Mouse (Mus musculus) lung, embryonic 15.5 days (tissue): ENCODE measurements at regions not wholly inside any gene's neighbourhood (a gene's known extent, or its start where the extent isn't known, plus 50 kb on each side); places are given as distances from the start of the nearest gene placed in this dataset.
"Not testable (repeated sequence)": the region's sequence is repeated elsewhere in the genome, so short reads cannot be mapped to it uniquely, and the experiment has no call there.

Experiments used
- ATAC-seq: fragments of 200-750 bp; cut with Nextera tagmentation; 2 replicates; pipeline ENCODE4 v1.8.0; 2017; ENCODE audit warnings: moderate number of reproducible peaks, borderline replicate concordance; ENCODE audit not compliant: low FRiP score, low TSS enrichment; ENCODE audit errors: extremely low read depth
- H3K27ac ChIP-seq: fragments of 300-500 bp; sonication (generic); 2 replicates; pipeline ENCODE4 v1.5.1; 2015; ENCODE audit warnings: moderate library complexity, mild to moderate bottlenecking, inconsistent platforms
- H3K27me3 ChIP-seq: fragments of 300-500 bp; sonication (generic); 2 replicates; pipeline ENCODE4 v1.6.1; 2015; ENCODE audit warnings: inconsistent platforms
- H3K36me3 ChIP-seq: fragments of 300-500 bp; sonication (generic); 2 replicates; pipeline ENCODE4 v1.6.1; 2015; ENCODE audit warnings: inconsistent platforms
- H3K4me1 ChIP-seq: fragments of 300-500 bp; sonication (generic); 2 replicates; pipeline ENCODE4 v1.6.1; 2015; ENCODE audit warnings: inconsistent platforms
- H3K4me2 ChIP-seq: fragments of 300-500 bp; sonication (generic); 2 replicates; pipeline ENCODE4 v1.6.1; 2015; ENCODE audit warnings: inconsistent platforms, mild to moderate bottlenecking, moderate library complexity
- H3K4me3 ChIP-seq: fragments of 300-500 bp; sonication (generic); 2 replicates; pipeline ENCODE4 v1.5.1; 2015; ENCODE audit warnings: mild to moderate bottlenecking, inconsistent platforms
- H3K9ac ChIP-seq: fragments of 300-500 bp; sonication (generic); 2 replicates; pipeline ENCODE4 v1.6.1; 2015; ENCODE audit warnings: inconsistent platforms
- H3K9me3 ChIP-seq: fragments of 300-500 bp; sonication (generic); 2 replicates; pipeline ENCODE4 v1.6.1; 2016; ENCODE audit warnings: inconsistent platforms
- WGBS: fragments of 180-500 bp; shearing (Covaris S2); methylation state at CpG from one replicate; pipeline ENCODE4 v1.1.7; 2015; 5-methylcytosine and 5-hydroxymethylcytosine counted together

DNA sequence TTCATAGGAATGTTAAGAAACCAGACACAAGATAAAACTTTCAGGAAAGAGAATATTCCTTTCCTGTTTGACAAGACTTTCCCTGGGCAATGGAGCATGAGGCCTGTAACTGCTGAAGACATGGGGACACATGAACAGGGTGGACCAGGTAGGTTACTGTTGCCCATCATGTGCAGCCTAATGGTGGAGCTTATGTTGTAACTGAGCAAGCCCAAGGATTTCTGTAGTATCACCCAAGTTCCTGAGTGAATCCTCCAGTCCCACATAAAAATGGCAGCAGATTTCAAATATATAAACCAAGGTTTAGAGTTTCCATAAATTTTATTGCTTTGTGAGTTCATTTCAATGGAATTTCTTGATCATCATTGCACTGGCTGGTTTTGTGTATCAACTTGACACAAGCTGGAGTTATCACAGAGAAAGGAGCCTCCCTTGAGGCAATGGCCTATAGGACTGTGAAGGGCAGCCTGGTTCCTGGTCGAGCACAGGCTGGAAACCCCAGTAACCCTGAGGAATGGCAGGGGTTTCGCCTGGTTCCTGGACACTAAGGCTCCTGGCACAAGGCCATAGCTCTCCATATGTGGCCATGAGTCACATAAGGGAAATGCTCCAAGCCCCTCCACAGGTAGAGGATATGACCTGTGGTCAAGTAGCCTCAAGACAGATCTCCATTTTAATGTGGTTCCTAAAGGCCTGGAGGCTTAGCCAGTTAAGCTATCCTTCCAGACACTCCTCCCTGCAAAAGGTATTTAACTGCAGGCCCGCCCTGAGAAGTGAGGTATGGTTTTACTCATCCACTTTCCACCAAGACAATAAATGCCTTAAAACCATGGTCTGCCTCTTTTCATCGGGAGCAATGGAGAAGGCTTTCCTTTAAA, 92.9 kb upstream of the Pfn2 start:
- H3K4me3 ChIP-seq = no peak overlapping the region
- no peak overlapping the region for H3K4me2 ChIP-seq
- H3K4me1 ChIP-seq = no peaks in the 10 kb centered on the region
- ATAC-seq = no peak
- H3K9me3 ChIP-seq = no peaks in the 10 kb centered on the region
- no peak overlapping the region for H3K9ac ChIP-seq
- H3K27ac ChIP-seq = no peak overlapping the region
- 85% methylated on average over 4 of the region's 4 CpGs for WGBS
- no peaks in the 10 kb centered on the region for H3K36me3 ChIP-seq
- H3K27me3 ChIP-seq = no peaks in the 10 kb centered on the region

DNA sequence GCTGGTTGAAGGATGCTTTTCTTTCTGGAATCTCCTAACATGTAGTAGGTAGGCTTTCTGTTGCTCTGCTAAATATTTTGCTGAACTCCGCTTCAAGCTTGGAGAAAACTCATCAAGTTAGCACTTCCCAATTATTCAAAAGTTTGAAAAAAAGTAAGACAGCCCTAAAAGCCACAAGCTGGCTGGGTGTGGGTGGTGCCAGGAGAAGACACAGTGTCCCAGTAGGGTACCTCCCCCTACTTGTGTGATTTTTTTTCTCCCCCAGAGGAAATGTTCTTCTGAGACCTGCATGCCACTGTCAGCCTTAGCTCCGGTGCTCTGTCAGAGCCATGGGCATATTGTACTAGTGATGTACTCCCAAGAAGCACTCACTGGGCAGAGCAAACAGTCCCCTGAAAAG, 96.8 kb upstream of the Pfn2 start:
- Histone ChIP-seq H3K9ac (no peak overlapping the region), H3K4me1 (no peaks in the 10 kb centered on the region), H3K27me3 (no peaks in the 10 kb centered on the region), H3K36me3 (no peaks in the 10 kb centered on the region), H3K9me3 (no peaks in the 10 kb centered on the region), H3K27ac (no peak overlapping the region), H3K4me2 (no peak overlapping the region), H3K4me3 (no peak overlapping the region)
- 71% methylated on average over 2 of the region's 2 CpGs for WGBS
- ATAC-seq = no peak

DNA sequence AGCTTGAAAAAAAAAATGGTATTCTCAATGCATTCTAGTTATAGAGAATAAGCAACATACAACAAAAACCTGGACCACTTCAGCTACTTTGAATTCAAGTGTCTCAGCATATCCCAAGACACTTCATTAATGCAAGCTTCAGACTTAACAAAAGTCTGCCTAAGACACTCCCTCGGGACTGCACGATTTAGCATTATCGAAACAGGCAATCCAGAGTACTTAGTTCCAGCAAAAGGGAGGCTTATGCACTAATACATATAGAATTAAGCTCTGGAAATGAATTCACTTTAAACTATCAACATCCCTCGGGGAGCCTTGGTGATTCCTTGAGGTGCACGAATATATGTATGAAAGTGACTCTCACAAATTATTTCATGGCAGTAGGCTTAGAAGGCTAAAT, 97.9 kb upstream of the Pfn2 start:
- no peaks in the 10 kb centered on the region for H3K27me3 ChIP-seq
- H3K4me2 ChIP-seq = no peak overlapping the region
- H3K36me3 ChIP-seq = no peaks in the 10 kb centered on the region
- no peaks in the 10 kb centered on the region for H3K9me3 ChIP-seq
- WGBS = 64% methylated on average over 5 of the region's 5 CpGs
- no peak overlapping the region for H3K9ac ChIP-seq
- no peaks in the 10 kb centered on the region for H3K4me1 ChIP-seq
- no peak overlapping the region for H3K4me3 ChIP-seq
- ATAC-seq = no peak
- H3K27ac ChIP-seq = no peak overlapping the region

DNA sequence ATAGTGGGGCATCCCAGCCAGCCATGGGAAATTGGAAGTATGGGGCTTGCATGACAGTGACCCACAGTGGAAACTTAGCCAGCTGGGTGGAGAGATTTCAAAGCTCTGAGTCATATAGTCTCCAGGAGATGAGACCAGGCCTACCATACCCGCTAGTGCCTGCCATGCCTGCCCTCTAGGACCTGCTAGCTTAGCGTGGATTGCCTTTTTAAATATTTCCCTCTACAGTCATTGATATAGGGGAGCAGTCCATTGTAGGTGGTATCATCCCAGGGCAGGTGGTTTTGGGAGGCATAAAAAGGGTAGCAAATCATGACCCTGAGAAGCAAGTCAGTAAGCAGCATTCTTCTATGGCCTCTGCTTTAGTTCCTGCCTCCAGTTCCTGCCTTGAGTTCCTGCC, 99.5 kb upstream of the Pfn2 start:
- WGBS = 73% methylated on average over 2 of the region's 2 CpGs
- no peak overlapping the region for H3K27ac ChIP-seq

DNA sequence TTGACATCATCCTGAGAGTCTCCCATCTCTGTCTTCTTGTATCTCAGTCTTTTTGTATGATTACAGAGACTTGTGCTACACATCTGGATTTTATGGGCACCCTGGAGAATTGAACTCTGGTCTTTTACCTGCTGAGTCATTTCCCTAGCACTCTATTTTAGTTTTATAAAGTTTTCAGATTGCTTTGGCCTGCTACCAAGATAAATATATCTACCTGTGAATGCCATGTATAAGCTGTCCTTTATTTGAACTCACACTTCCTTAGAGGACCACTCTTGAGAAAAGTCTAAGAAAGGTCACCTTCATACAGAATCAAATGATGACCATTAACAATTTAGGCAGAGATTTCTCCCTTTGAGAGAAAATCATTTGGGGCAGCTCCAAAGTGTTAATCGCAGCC, 100.8 kb upstream of the Pfn2 start:
- Histone ChIP-seq H3K9me3 (no peaks in the 10 kb centered on the region), H3K9ac (no peak overlapping the region), H3K4me3 (no peak overlapping the region), H3K27ac (no peak overlapping the region), H3K27me3 (no peaks in the 10 kb centered on the region), H3K4me2 (no peak overlapping the region), H3K36me3 (no peaks in the 10 kb centered on the region), H3K4me1 (no peaks in the 10 kb centered on the region)
- ATAC-seq = no peak
- WGBS = 67% methylated on average over 1 of the region's 1 CpGs

More for the DNA sequence above, 99.5 kb upstream of the Pfn2 start:
- Histone ChIP-seq H3K9ac (no peak overlapping the region), H3K36me3 (no peaks in the 10 kb centered on the region), H3K27me3 (no peaks in the 10 kb centered on the region), H3K9me3 (no peaks in the 10 kb centered on the region), H3K4me2 (no peak overlapping the region), H3K4me3 (no peak overlapping the region), H3K4me1 (no peaks in the 10 kb centered on the region)
- ATAC-seq = no peak

DNA sequence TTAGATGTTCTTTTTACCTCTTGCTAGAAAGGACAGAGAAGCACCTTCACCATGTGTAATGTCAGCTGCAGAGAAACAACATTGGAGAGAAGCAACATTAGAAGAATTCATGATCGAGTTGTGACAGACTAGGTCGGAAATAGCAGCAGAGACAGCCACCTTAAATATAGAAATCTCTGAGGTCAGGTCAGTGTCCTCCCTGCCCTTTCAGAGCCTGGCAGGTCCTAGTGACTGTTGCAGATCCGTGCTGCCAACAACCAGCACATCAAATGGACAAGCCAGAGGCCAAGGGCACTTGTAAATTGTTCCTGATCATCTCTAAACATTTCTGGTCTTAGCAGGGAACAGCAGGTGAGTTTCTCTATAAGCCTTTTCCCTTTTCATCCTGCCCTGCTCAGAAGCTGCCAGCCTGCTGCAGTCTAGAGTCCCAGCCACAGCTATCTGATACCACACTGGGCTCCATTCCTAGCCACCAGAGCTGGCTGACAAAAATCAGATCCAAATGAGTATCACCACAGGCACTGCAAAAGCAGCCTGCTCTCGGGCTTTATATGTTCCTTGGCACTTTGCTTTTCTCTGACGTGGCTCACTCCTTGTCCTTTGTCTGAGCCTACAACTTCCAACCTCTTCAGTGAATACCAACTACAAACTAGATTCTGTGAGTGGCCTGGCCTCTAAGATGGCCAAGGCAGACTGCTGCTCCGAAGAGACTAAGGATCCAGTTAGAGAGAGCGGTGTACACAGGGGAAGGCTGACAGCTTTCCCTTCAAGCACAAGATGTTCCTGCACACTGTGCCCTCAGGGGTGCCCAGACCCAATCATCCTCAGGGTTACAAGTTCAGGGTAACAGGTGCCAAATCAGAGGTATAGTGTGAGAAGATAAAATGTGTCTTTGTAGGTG, 102.8 kb upstream of the Pfn2 start:
- H3K4me2 ChIP-seq = no peak overlapping the region
- H3K27ac ChIP-seq = no peak overlapping the region
- no peak overlapping the region for H3K9ac ChIP-seq
- H3K36me3 ChIP-seq = no peaks in the 10 kb centered on the region
- no peaks in the 10 kb centered on the region for H3K27me3 ChIP-seq
- no peak overlapping the region for H3K4me3 ChIP-seq
- no peaks in the 10 kb centered on the region for H3K9me3 ChIP-seq
- 51% methylated on average over 7 of the region's 7 CpGs for WGBS
- H3K4me1 ChIP-seq = no peaks in the 10 kb centered on the region
- ATAC-seq = no peak

DNA sequence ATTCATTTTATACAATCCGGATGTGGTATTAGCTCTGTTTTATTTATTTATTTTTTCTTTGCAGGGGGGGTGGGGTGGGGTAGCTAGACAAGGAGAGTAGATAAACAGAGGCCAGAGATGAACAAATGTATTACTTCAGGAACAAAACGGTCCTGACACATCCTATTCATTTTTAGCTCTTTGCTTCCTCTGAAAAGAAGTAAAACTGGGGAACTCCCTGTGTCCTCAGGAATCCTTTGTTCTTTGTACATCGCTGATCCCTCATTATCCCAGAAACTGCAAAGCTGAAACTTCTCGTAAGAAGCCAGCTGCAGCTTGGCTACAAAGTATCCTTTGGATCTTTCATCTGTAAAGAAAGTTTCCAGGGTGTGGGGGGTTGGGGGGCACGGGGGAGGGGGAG, 103.6 kb upstream of the Pfn2 start:
- Histone ChIP-seq H3K27ac (no peak overlapping the region), H3K4me3 (no peak overlapping the region), H3K9ac (no peak overlapping the region), H3K4me1 (no peaks in the 10 kb centered on the region), H3K36me3 (no peaks in the 10 kb centered on the region), H3K27me3 (no peaks in the 10 kb centered on the region), H3K9me3 (no peaks in the 10 kb centered on the region), H3K4me2 (no peak overlapping the region)
- WGBS = 39% methylated on average over 5 of the region's 5 CpGs
- no peak for ATAC-seq

DNA sequence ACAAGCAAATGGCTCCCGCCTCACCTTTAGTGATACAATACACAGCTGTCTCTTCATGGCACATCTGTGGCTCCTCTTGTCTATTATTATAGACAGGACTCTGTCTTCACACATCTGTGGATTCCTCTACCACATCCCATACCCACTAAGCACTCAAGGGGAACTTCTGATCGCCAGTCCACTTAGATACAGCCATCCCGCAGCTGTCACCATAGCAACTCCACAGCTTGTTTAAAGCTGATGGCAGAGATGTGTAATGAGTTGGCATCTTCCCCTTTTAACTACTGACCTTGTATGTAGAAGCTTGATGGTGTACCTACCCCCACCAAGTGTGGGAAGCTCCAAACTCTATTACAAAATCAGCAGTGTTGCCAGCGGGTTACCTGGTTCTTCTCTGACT, 109.5 kb upstream of the Pfn2 start:
- Histone ChIP-seq H3K27me3 (no peaks in the 10 kb centered on the region), H3K36me3 (no peaks in the 10 kb centered on the region), H3K9ac (no peak overlapping the region), H3K9me3 (no peaks in the 10 kb centered on the region), H3K4me1 (no peaks in the 10 kb centered on the region), H3K4me3 (no peak overlapping the region), H3K27ac (no peak overlapping the region), H3K4me2 (no peak overlapping the region)
- 62% methylated on average over 4 of the region's 4 CpGs for WGBS
- ATAC-seq = no peak

DNA sequence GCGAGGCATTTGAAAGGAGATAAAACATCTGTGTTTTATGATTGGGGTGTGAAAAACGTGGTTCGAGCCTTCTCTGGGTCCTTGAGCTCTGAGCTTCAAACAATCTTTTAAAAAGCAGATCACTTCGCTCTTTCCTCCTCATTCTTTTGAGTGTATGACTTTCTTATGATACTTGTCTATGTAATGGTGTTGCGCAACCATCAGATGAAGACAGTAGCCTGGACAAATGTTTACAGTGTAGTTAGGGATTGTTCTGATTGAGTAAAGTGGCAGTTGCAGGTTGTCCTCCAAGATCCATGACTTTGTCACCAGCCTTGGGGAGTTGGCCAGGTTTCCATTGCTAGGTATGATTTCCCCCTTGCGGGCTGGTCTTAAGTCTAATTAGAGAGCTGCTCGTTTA, 116.1 kb upstream of the Pfn2 start:
- no peak overlapping the region for H3K27ac ChIP-seq
- WGBS = 77% methylated on average over 7 of the region's 7 CpGs
- H3K4me2 ChIP-seq = no peak overlapping the region
- H3K9me3 ChIP-seq = no peaks in the 10 kb centered on the region
- no peaks in the 10 kb centered on the region for H3K36me3 ChIP-seq
- H3K4me1 ChIP-seq = no peaks in the 10 kb centered on the region
- no peak for ATAC-seq
- H3K9ac ChIP-seq = no peak overlapping the region
- no peaks in the 10 kb centered on the region for H3K27me3 ChIP-seq
- no peak overlapping the region for H3K4me3 ChIP-seq

DNA sequence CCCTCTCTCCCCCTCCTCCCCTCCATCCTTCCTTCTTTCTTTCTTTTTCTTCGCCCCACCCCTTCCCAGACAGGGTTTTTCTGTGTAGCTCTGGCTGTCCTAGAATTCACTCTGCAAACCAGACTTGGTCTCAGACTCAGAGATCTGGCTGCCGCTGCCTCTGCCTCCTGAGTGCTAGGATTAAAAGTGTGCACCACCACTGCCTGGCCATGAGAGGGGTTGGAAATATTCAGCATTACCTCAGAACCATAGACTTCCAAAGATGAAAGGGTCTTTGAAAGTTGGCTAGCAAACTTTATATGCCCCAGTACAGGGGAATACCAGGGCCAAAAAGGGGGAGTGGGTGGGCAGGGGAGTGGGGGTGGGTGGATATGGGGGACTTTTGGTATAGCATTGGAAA, 122.7 kb upstream of the Pfn2 start:
- H3K27ac ChIP-seq, H3K4me1 ChIP-seq: not testable (repeated sequence)
- 74% methylated on average over 2 of the region's 2 CpGs for WGBS

DNA sequence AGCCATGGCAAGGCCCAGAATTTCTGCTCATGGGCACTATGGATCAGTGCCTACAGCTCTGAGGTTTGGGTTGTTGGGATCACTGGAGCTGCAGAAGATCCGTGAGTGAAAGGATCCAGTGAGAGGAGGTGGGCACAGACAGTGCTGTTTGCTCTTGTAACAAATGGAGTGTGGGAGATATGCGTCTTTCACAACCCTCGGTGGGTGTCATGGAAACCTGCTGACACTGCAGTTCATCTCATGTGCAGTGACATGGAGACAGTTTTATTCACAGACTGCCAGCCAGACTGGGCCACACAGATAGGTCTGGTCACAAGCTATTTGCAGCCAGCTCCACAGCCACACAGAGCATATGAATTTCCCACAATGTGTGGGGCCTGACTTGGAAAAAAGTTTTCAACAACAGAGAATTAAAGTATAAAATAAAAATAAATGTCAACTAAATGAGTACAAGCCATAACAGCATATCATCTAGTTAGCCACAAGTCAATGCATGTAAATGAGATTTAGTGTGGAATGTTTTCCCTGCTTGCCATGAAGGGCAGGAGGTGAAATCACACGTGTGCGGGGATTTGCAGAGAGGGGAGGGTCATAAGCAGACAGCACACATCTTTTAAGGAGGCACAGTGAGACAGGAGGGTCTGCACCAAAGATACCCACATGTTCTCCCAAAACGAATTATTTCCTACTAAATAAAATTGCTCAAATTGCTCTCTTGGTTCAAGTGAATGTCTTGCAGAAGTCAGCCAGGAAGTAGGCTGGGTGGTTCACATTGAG, 124.8 kb upstream of the Pfn2 start:
- H3K27me3 ChIP-seq = no peaks in the 10 kb centered on the region
- H3K36me3 ChIP-seq = no peaks in the 10 kb centered on the region
- no peak overlapping the region for H3K4me3 ChIP-seq
- H3K4me1 ChIP-seq = no peaks in the 10 kb centered on the region
- no peak overlapping the region for H3K27ac ChIP-seq
- WGBS = 35% methylated on average over 6 of the region's 6 CpGs
- no peak for ATAC-seq
- no peaks in the 10 kb centered on the region for H3K9me3 ChIP-seq
- H3K4me2 ChIP-seq = no peak overlapping the region
- H3K9ac ChIP-seq = no peak overlapping the region

More for the DNA sequence above, 122.7 kb upstream of the Pfn2 start:
- ATAC-seq, H3K27me3 ChIP-seq, H3K36me3 ChIP-seq, H3K9me3 ChIP-seq, H3K9ac ChIP-seq, H3K4me3 ChIP-seq, H3K4me2 ChIP-seq: not testable (repeated sequence)
